Mouse (Mus musculus) ES-Bruce4 (cell line): Measurements from ENCODE around the gene Tecpr1.

Source experiments
- CTCF ChIP-seq: IDR thresholded peaks from one replicate; pipeline ENCODE4 v1.8.1; 2011; ENCODE audit warnings: low read depth, low read length
- POLR2A ChIP-seq: IDR thresholded peaks from one replicate; pipeline ENCODE4 v1.8.1; 2011; ENCODE audit warnings: low read length; ENCODE audit not compliant: insufficient read depth

- no peak for TF ChIP-seq POLR2A
- TF ChIP-seq CTCF: no peak
Observed at GRCm38 (mm10) chr5:144258131-144258611, 34.8 kb upstream of the Tecpr1 start.
